Mouse (Mus musculus): ENCODE results near the gene 2410137M14Rik.

- no peak for TF ChIP-seq CTCF (IDR thresholded peaks at IDR 0.05; ENCODE audit: insufficient read depth, low read depth, low read length)
- TF ChIP-seq POLR2A (IDR thresholded peaks at IDR 0.05; ENCODE audit: insufficient read depth, low read depth, low read length): no peak
Measured at GRCm38 (mm10) chr17:37009460-37010042, 28.5 kb upstream of the 2410137M14Rik start.
